Mouse (Mus musculus) layer of hippocampus, adult 2 months (tissue): ENCODE data around the gene Fbxo41. TPM values are rescaled to one million over a fixed set of nuclear protein-coding genes. Genes with fewer than 3 reads are reported as not detected.

ENCODE experiments used
- DNase-seq, 2 experiments: peaks; one replicate each; pipeline ENCODE4 v3.0.0; 2022; ENCODE audit warnings: low spot score in 2 of 2
- H3K27ac ChIP-seq: fragments of 200-600 bp; 2 replicates; pipeline ENCODE4 v1.8.1; 2022
- H3K4me3 ChIP-seq: fragments of 200-600 bp; 2 replicates; pipeline ENCODE4 v1.8.1; 2022; ENCODE audit warnings: mild to moderate bottlenecking
- CTCF ChIP-seq: fragments of 200-600 bp; conservative IDR thresholded peaks from 2 replicates; pipeline ENCODE4 v1.8.1; 2022; ENCODE audit warnings: antibody characterized with exemption, mild to moderate bottlenecking, moderate library complexity
- total RNA-seq, 2 experiments: library from RNA; stranded (reverse); gene quantifications; 2 replicates each; pipeline ENCODE4 v1.2.3; 2021

The Fbxo41 gene
- total RNA-seq, 2 experiments from 2014 or later: 84.7 to 90.8 TPM

DNA sequence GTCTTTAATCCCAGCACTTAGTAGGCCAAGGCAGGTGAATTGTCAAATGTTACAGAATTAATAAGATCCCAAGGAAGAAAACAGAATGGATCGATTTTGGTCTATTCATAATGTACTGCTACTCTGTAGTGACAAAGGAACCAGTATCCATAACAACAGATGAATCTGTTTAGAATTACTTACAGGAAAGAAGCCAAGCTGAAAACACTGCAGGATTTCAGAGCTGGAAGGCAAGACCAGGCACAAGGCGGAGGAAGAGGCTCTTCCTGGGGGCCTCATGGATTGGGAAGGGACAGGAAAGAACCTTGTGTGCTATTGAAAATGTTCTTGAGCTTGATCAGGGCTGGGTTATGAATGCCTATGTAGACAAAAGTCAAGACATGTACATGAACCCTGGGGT is 17.1 kb downstream of the Fbxo41 start:
- no peak for DNase-seq
- no peak for TF ChIP-seq CTCF
- Histone ChIP-seq H3K27ac (peak overlapping the region; percentile 43; the same call in 1 of the 2 replicates), H3K4me3 (no peak overlapping the region)

- TF ChIP-seq CTCF: no peak
- Histone ChIP-seq H3K27ac (peak overlapping the region; percentile 9; the same call in 1 of the 2 replicates), H3K4me3 (peak overlapping the region; percentile 35)
- no peak for DNase-seq
These were observed 18.7 kb downstream of the Fbxo41 start for GRCm38 (mm10) chr6:85483843-85484721.

DNA sequence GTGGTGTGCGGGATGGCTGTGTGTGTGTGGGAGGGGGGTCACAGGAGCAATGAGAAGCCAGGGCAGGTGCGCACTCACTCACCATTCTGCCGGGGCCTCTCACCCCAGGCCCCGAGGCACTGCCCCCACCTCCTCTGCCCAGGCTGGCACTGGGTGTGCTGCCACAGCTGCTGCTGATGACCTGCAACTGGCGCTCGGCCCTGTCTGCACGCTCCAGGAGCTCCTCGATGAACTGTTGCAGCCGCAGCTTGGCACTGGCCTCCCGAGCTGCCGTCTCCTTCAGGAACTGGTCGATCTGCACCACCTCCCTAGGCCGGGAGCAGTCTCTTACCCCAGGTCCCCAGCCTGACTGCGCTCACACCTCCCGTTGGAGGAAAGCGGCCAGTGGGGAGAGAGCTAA is 22.1 kb downstream of the Fbxo41 start:
- no peak for TF ChIP-seq CTCF
- DNase-seq: no peak
- Histone ChIP-seq H3K4me3 (no peak overlapping the region), H3K27ac (peak overlapping the region; percentile 83)

GRCm38 (mm10) chr6:85479979-85480378 is 22.8 kb downstream of the Fbxo41 start:
- peak in 1 of 2 experiments; percentile 60 for DNase-seq
- H3K27ac ChIP-seq: peak overlapping the region; percentile 83
- TF ChIP-seq CTCF: 0 out of 2 replicates have a peak, but pooled peaks have one; percentile 3

GRCm38 (mm10) chr6:85478416-85478815 is 24.4 kb downstream of the Fbxo41 start:
- no peak for DNase-seq
- no peak overlapping the region for H3K27ac ChIP-seq
- no peak overlapping the region for H3K4me3 ChIP-seq
- no peak for TF ChIP-seq CTCF

More at GRCm38 (mm10) chr6:85479979-85480378, 22.8 kb downstream of the Fbxo41 start:
- no peak overlapping the region for H3K4me3 ChIP-seq

GRCm38 (mm10) chr6:85477366-85477917 is 25.4 kb downstream of the Fbxo41 start:
- TF ChIP-seq CTCF: peak; percentile 79
- no peak for DNase-seq
- H3K4me3 ChIP-seq: no peak overlapping the region
- no peak overlapping the region for H3K27ac ChIP-seq

GRCm38 (mm10) chr6:85475581-85475980 is 27.2 kb downstream of the Fbxo41 start:
- Histone ChIP-seq H3K4me3 (no peak overlapping the region), H3K27ac (no peak overlapping the region)
- no peak for TF ChIP-seq CTCF
- DNase-seq: no peak

DNA sequence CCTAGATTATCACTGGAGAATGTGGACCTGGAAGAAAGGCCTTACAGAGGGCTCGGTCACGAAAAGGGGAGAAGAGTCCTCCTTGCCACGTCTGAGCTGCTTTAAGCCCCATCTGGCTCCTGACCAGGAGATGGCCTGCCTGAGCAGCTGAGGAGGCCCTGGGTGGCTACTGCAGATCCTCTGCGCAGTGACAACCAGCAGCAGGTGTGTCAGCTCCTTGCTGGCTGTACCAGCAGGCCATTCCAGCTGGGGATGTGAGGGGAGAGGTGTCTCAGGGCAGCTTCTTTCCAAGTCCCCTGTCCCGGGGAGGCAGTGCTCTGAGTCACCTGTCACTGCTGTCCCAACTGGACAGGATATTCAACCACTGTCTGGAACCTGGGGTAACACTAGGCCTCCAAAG is 30.3 kb downstream of the Fbxo41 start:
- no peak overlapping the region for H3K27ac ChIP-seq
- no peak overlapping the region for H3K4me3 ChIP-seq
- no peak for DNase-seq
- no peak for TF ChIP-seq CTCF

GRCm38 (mm10) chr6:85471962-85472361 is 30.8 kb downstream of the Fbxo41 start:
- TF ChIP-seq CTCF: no peak
- H3K27ac ChIP-seq: no peak overlapping the region
- H3K4me3 ChIP-seq: no peak overlapping the region
- no peak for DNase-seq

- DNase-seq: no peak
- H3K4me3 ChIP-seq: no peak overlapping the region
- H3K27ac ChIP-seq: peak overlapping the region; percentile 64
- TF ChIP-seq CTCF: 0 out of 2 replicates have a peak, but pooled peaks have one; percentile 7
These were observed 32.9 kb downstream of the Fbxo41 start for GRCm38 (mm10) chr6:85469660-85470430.

- TF ChIP-seq CTCF: peak; percentile 83
- peak in 1 of 2 experiments; percentile 44 for DNase-seq
- no peak overlapping the region for H3K4me3 ChIP-seq
- H3K27ac ChIP-seq: no peak overlapping the region
These were observed 37.4 kb downstream of the Fbxo41 start for GRCm38 (mm10) chr6:85465381-85465780.

DNA sequence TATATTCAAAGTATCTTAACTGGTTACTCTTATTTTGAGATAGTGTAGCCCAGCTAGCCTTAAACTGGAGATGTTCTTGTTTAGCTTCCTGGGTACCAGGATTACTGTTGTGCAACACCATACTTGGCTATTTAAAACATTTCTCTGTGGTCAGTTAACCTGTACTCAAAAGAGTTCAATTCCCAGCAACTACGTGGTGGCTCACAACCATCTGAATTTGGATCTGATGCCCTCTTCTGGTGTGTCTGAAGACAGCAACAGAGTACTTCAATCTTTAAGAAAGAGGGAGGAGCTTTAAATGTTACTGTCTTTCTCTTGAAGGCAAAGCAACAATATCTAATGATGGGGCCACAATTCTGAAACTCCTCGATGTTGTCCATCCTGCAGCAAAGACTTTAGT is 43.2 kb downstream of the Fbxo41 start:
- H3K27ac ChIP-seq: no peak overlapping the region
- H3K4me3 ChIP-seq: no peak overlapping the region
- DNase-seq: no peak
- peak; percentile 54 for TF ChIP-seq CTCF

DNA sequence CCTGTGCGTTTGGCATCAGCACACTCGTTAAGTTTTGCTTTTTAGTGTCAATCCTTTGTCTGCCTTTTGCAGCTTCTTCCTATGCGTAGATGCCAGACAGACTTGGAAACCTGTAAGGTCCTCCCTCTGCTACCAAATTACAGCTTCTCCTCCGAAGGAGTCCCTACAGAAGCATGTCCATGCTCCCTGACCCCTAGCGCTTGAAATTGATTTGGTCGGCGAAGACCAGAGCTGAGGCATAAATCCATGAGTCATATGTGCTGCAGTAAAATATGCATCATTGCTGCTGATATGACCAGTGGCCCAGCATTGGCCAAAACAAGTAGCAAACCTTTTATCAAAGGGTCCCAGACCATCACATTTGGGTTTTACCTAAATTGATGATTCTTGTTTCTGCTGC is 50.0 kb downstream of the Fbxo41 start:
- TF ChIP-seq CTCF: no peak
- H3K4me3 ChIP-seq: peak overlapping the region; percentile 90
- DNase-seq: no peak
- H3K27ac ChIP-seq: peak overlapping the region; percentile 97

GRCm38 (mm10) chr6:85452411-85452665 is 50.5 kb downstream of the Fbxo41 start:
- Histone ChIP-seq H3K4me3 (peak overlapping the region; percentile 90), H3K27ac (peak overlapping the region; percentile 97)
- DNase-seq: no peak
- no peak for TF ChIP-seq CTCF
